Mouse (Mus musculus) olfactory bulb, adult 2 months (tissue): ENCODE data around the gene Setd5. TPM values are rescaled to one million over a fixed set of nuclear protein-coding genes. Genes with fewer than 3 reads are reported as not detected.

Experiments used
- H3K27ac ChIP-seq: fragments of 200-500 bp; 2 replicates; pipeline ENCODE4 v1.5.1; 2012; ENCODE audit warnings: low read depth, low read length; ENCODE audit not compliant: insufficient read depth
- H3K4me1 ChIP-seq: fragments of 200-500 bp; 2 replicates; pipeline ENCODE4 v1.6.1; 2012; ENCODE audit warnings: low read length; ENCODE audit not compliant: control insufficient read depth, insufficient read depth
- H3K4me3 ChIP-seq: fragments of 200-500 bp; 2 replicates; pipeline ENCODE4 v1.5.1; 2012; ENCODE audit warnings: mild to moderate bottlenecking, low read depth, low read length, moderate library complexity; ENCODE audit not compliant: insufficient read depth
- CTCF ChIP-seq: fragments of 200-500 bp; IDR thresholded peaks from 2 replicates; pipeline ENCODE4 v1.5.1; 2012; ENCODE audit warnings: low read depth, mild to moderate bottlenecking, low read length, moderate library complexity; ENCODE audit not compliant: insufficient read depth
- POLR2A ChIP-seq: fragments of 200-500 bp; IDR thresholded peaks from 2 replicates; pipeline ENCODE4 v1.6.1; 2012; ENCODE audit warnings: mild to moderate bottlenecking, low read depth, low read length, moderate library complexity; ENCODE audit not compliant: insufficient read depth
- WGBS: fragments of 180-500 bp; shearing (Covaris S2); methylation state at CpG from one replicate; pipeline ENCODE4 v1.1.7; 2018; 5-methylcytosine and 5-hydroxymethylcytosine counted together
- polyA plus RNA-seq: library from polyadenylated mRNA; stranded (reverse); fragments of >200 nt; gene quantifications from 2 replicates; pipeline ENCODE4 v1.2.4, GENCODE M21; 2012; ENCODE audit warnings: low replicate concordance; ENCODE audit not compliant: missing spikeins, insufficient read depth, insufficient read length

Gene Setd5
- polyA plus RNA-seq, 1 experiment, result 314 TPM

- Histone ChIP-seq H3K4me1 (peaks cover 5% of the 10 kb centered on the region), H3K27ac (peak overlapping the region; percentile 9; the same call in 1 of the 2 replicates), H3K4me3 (peak overlapping the region; percentile 96)
- 0 out of 2 replicates have a peak, but pooled peaks have one; percentile 34 for TF ChIP-seq POLR2A
- no peak for TF ChIP-seq CTCF
- under 1% methylated on average over 54 of the region's 55 CpGs for WGBS
Observed at GRCm38 (mm10) chr6:113076012-113076685, 1.0 kb upstream of the Setd5 start.

- 0% methylated on average over 28 of the region's 28 CpGs for WGBS
- TF ChIP-seq CTCF (no peak), POLR2A (no peak)
- Histone ChIP-seq H3K4me1 (peaks cover 5% of the 10 kb centered on the region), H3K27ac (peak overlapping the region; percentile 99), H3K4me3 (peak overlapping the region; percentile 96)
Observed at GRCm38 (mm10) chr6:113077569-113078030, 435 bp downstream of the Setd5 start.

- 0% methylated on average over 18 of the region's 18 CpGs for WGBS
- H3K4me3 ChIP-seq, result peak overlapping the region; percentile 96
- TF ChIP-seq CTCF, result no peak
- TF ChIP-seq POLR2A, result no peak
- H3K4me1 ChIP-seq, result peaks cover 5% of the 10 kb centered on the region
- peak overlapping the region; percentile 99 for H3K27ac ChIP-seq
Observed at GRCm38 (mm10) chr6:113078031-113078721, 1.0 kb downstream of the Setd5 start.

- Histone ChIP-seq H3K4me1 (peaks cover 5% of the 10 kb centered on the region), H3K4me3 (peak overlapping the region; percentile 44), H3K27ac (no peak overlapping the region)
- WGBS, result 4% methylated on average over 3 of the region's 3 CpGs
- TF ChIP-seq CTCF (no peak), POLR2A (no peak)
Observed at GRCm38 (mm10) chr6:113079492-113079891, 2.3 kb downstream of the Setd5 start.

GRCm38 (mm10) chr6:113082229-113082628, 5.1 kb downstream of the Setd5 start:
- Histone ChIP-seq H3K4me1 (peaks cover 5% of the 10 kb centered on the region), H3K27ac (no peak overlapping the region), H3K4me3 (no peak overlapping the region)
- TF ChIP-seq POLR2A, result no peak
- no peak for TF ChIP-seq CTCF
- WGBS, result 7% methylated on average over 6 of the region's 6 CpGs

- no peak overlapping the region for H3K27ac ChIP-seq
- H3K4me1 ChIP-seq, result peaks cover under 1% of the 10 kb centered on the region
- H3K4me3 ChIP-seq, result no peak overlapping the region
- WGBS, result 14% methylated on average over 4 of the region's 4 CpGs
- no peak for TF ChIP-seq CTCF
- TF ChIP-seq POLR2A, result no peak
Observed at GRCm38 (mm10) chr6:113084590-113084989, 7.4 kb downstream of the Setd5 start.

- H3K4me3 ChIP-seq, result no peak overlapping the region
- no peaks in the 10 kb centered on the region for H3K4me1 ChIP-seq
- TF ChIP-seq POLR2A (no peak), CTCF (no peak)
- 68% methylated on average over 3 of the region's 3 CpGs for WGBS
- no peak overlapping the region for H3K27ac ChIP-seq
Observed at GRCm38 (mm10) chr6:113093206-113093605, 16.0 kb downstream of the Setd5 start.

GRCm38 (mm10) chr6:113095547-113095946, 18.4 kb downstream of the Setd5 start:
- H3K27ac ChIP-seq, result no peak overlapping the region
- 0 out of 2 replicates have a peak, but pooled peaks cover 3% of the 10 kb centered on the region for H3K4me1 ChIP-seq
- TF ChIP-seq CTCF (no peak), POLR2A (no peak)
- WGBS, result 91% methylated on average over 1 of the region's 1 CpGs
- no peak overlapping the region for H3K4me3 ChIP-seq

GRCm38 (mm10) chr6:113097662-113098061, 20.5 kb downstream of the Setd5 start:
- Histone ChIP-seq H3K4me1 (0 out of 2 replicates have a peak, but pooled peaks cover 3% of the 10 kb centered on the region), H3K27ac (no peak overlapping the region), H3K4me3 (no peak overlapping the region)
- TF ChIP-seq CTCF (no peak), POLR2A (no peak)
- 65% methylated on average over 5 of the region's 5 CpGs for WGBS
